Mouse (Mus musculus): Measurements from ENCODE around the gene Smg6.

The Smg6 gene

GRCm38 (mm10) chr11:75032946-75033345, 107.3 kb downstream of the Smg6 start:
- H3K36me3 ChIP-seq (ENCODE audit: insufficient read depth, low read length), result peaks cover 4% of the 10 kb centered on the region; the same call in 1 of the 2 replicates
- TF ChIP-seq NANOG (IDR thresholded peaks at IDR 0.05; ENCODE audit: borderline replicate concordance, low read length) (no peak), POU5F1 (IDR thresholded peaks at IDR 0.05; ENCODE audit: borderline replicate concordance, low read length) (no peak), CTCF (conservative IDR thresholded peaks at IDR 0.05; ENCODE audit: low read length) (no peak)
- H3K9me3 ChIP-seq (ENCODE audit: low read length), result no peaks in the 10 kb centered on the region
- H3K4me3 ChIP-seq (replicated peaks; ENCODE audit: low read length), result no peak overlapping the region
- peaks cover 9% of the 10 kb centered on the region; the same call in 1 of the 2 replicates for H3K4me1 ChIP-seq (replicated peaks; ENCODE audit: low read depth, low read length)
- no peaks in the 10 kb centered on the region for H3K27me3 ChIP-seq (ENCODE audit: insufficient read depth, low read length)

- Histone ChIP-seq H3K4me1 (replicated peaks; ENCODE audit: low read depth, low read length) (peaks cover 9% of the 10 kb centered on the region; the same call in 1 of the 2 replicates), H3K36me3 (ENCODE audit: insufficient read depth, low read length) (peaks cover 7% of the 10 kb centered on the region; the same call in 1 of the 2 replicates), H3K9me3 (ENCODE audit: low read length) (no peaks in the 10 kb centered on the region), H3K4me3 (replicated peaks; ENCODE audit: low read length) (no peak overlapping the region), H3K27me3 (ENCODE audit: insufficient read depth, low read length) (no peaks in the 10 kb centered on the region)
- TF ChIP-seq CTCF (conservative IDR thresholded peaks at IDR 0.05; ENCODE audit: low read length) (no peak), POU5F1 (IDR thresholded peaks at IDR 0.05; ENCODE audit: borderline replicate concordance, low read length) (no peak), NANOG (IDR thresholded peaks at IDR 0.05; ENCODE audit: borderline replicate concordance, low read length) (no peak)
These were observed 108.0 kb downstream of the Smg6 start for GRCm38 (mm10) chr11:75033581-75034067.

GRCm38 (mm10) chr11:75034104-75034503, 108.5 kb downstream of the Smg6 start:
- peaks cover 9% of the 10 kb centered on the region; the same call in 1 of the 2 replicates for H3K36me3 ChIP-seq (ENCODE audit: insufficient read depth, low read length)
- H3K27me3 ChIP-seq (ENCODE audit: insufficient read depth, low read length), result no peaks in the 10 kb centered on the region
- TF ChIP-seq NANOG (IDR thresholded peaks at IDR 0.05; ENCODE audit: borderline replicate concordance, low read length) (no peak), POU5F1 (IDR thresholded peaks at IDR 0.05; ENCODE audit: borderline replicate concordance, low read length) (no peak), CTCF (conservative IDR thresholded peaks at IDR 0.05; ENCODE audit: low read length) (no peak)
- H3K4me1 ChIP-seq (replicated peaks; ENCODE audit: low read depth, low read length), result peaks cover 9% of the 10 kb centered on the region; the same call in 1 of the 2 replicates
- no peak overlapping the region for H3K4me3 ChIP-seq (replicated peaks; ENCODE audit: low read length)
- no peaks in the 10 kb centered on the region for H3K9me3 ChIP-seq (ENCODE audit: low read length)

GRCm38 (mm10) chr11:75044333-75044732, 118.7 kb downstream of the Smg6 start:
- Histone ChIP-seq H3K27me3 (ENCODE audit: insufficient read depth, low read length) (no peaks in the 10 kb centered on the region), H3K4me3 (replicated peaks; ENCODE audit: low read length) (no peak overlapping the region), H3K4me1 (replicated peaks; ENCODE audit: low read depth, low read length) (no peaks in the 10 kb centered on the region), H3K36me3 (ENCODE audit: insufficient read depth, low read length) (peaks cover 72% of the 10 kb centered on the region), H3K9me3 (ENCODE audit: low read length) (no peaks in the 10 kb centered on the region)
- TF ChIP-seq POU5F1 (IDR thresholded peaks at IDR 0.05; ENCODE audit: borderline replicate concordance, low read length) (no peak), NANOG (IDR thresholded peaks at IDR 0.05; ENCODE audit: borderline replicate concordance, low read length) (no peak), CTCF (conservative IDR thresholded peaks at IDR 0.05; ENCODE audit: low read length) (no peak)

- H3K9me3 ChIP-seq (ENCODE audit: low read length), result no peaks in the 10 kb centered on the region
- H3K36me3 ChIP-seq (ENCODE audit: insufficient read depth, low read length), result peaks cover 78% of the 10 kb centered on the region
- no peak for TF ChIP-seq POU5F1 (IDR thresholded peaks at IDR 0.05; ENCODE audit: borderline replicate concordance, low read length)
- no peak for TF ChIP-seq NANOG (IDR thresholded peaks at IDR 0.05; ENCODE audit: borderline replicate concordance, low read length)
- no peak for TF ChIP-seq CTCF (conservative IDR thresholded peaks at IDR 0.05; ENCODE audit: low read length)
- no peaks in the 10 kb centered on the region for H3K27me3 ChIP-seq (ENCODE audit: insufficient read depth, low read length)
- H3K4me1 ChIP-seq (replicated peaks; ENCODE audit: low read depth, low read length), result no peaks in the 10 kb centered on the region
- no peak overlapping the region for H3K4me3 ChIP-seq (replicated peaks; ENCODE audit: low read length)
These were observed 120.2 kb downstream of the Smg6 start for GRCm38 (mm10) chr11:75045822-75046221.

- Histone ChIP-seq H3K9me3 (ENCODE audit: low read length) (no peaks in the 10 kb centered on the region), H3K4me3 (replicated peaks; ENCODE audit: low read length) (no peak overlapping the region), H3K27me3 (ENCODE audit: insufficient read depth, low read length) (no peaks in the 10 kb centered on the region), H3K36me3 (ENCODE audit: insufficient read depth, low read length) (peaks cover 78% of the 10 kb centered on the region), H3K4me1 (replicated peaks; ENCODE audit: low read depth, low read length) (no peaks in the 10 kb centered on the region)
- TF ChIP-seq NANOG (IDR thresholded peaks at IDR 0.05; ENCODE audit: borderline replicate concordance, low read length) (no peak), CTCF (conservative IDR thresholded peaks at IDR 0.05; ENCODE audit: low read length) (no peak), POU5F1 (IDR thresholded peaks at IDR 0.05; ENCODE audit: borderline replicate concordance, low read length) (no peak)
These were observed 121.0 kb downstream of the Smg6 start for GRCm38 (mm10) chr11:75046638-75047037.

GRCm38 (mm10) chr11:75047066-75047465, 121.4 kb downstream of the Smg6 start:
- TF ChIP-seq NANOG (IDR thresholded peaks at IDR 0.05; ENCODE audit: borderline replicate concordance, low read length) (no peak), POU5F1 (IDR thresholded peaks at IDR 0.05; ENCODE audit: borderline replicate concordance, low read length) (no peak), CTCF (conservative IDR thresholded peaks at IDR 0.05; ENCODE audit: low read length) (no peak)
- no peaks in the 10 kb centered on the region for H3K4me1 ChIP-seq (replicated peaks; ENCODE audit: low read depth, low read length)
- H3K4me3 ChIP-seq (replicated peaks; ENCODE audit: low read length), result no peak overlapping the region
- H3K36me3 ChIP-seq (ENCODE audit: insufficient read depth, low read length), result peaks cover 77% of the 10 kb centered on the region
- no peaks in the 10 kb centered on the region for H3K27me3 ChIP-seq (ENCODE audit: insufficient read depth, low read length)
- H3K9me3 ChIP-seq (ENCODE audit: low read length), result no peaks in the 10 kb centered on the region

- TF ChIP-seq POU5F1 (IDR thresholded peaks at IDR 0.05; ENCODE audit: borderline replicate concordance, low read length), result no peak
- TF ChIP-seq CTCF (conservative IDR thresholded peaks at IDR 0.05; ENCODE audit: low read length), result no peak
- no peak for TF ChIP-seq NANOG (IDR thresholded peaks at IDR 0.05; ENCODE audit: borderline replicate concordance, low read length)
These were observed 122.2 kb downstream of the Smg6 start for GRCm38 (mm10) chr11:75047736-75048407.

More at GRCm38 (mm10) chr11:75047736-75048407, 122.2 kb downstream of the Smg6 start:
- peaks cover 77% of the 10 kb centered on the region for H3K36me3 ChIP-seq (ENCODE audit: insufficient read depth, low read length)
- no peaks in the 10 kb centered on the region for H3K4me1 ChIP-seq (replicated peaks; ENCODE audit: low read depth, low read length)
- H3K4me3 ChIP-seq (replicated peaks; ENCODE audit: low read length), result no peak overlapping the region
- H3K9me3 ChIP-seq (ENCODE audit: low read length), result no peaks in the 10 kb centered on the region
- H3K27me3 ChIP-seq (ENCODE audit: insufficient read depth, low read length), result no peaks in the 10 kb centered on the region

All from E14TG2a.4 (cell line).